Mouse (Mus musculus) heart, postnatal 36 days (tissue): ENCODE results near the gene Hist1h4c. TPM values are rescaled to one million over a fixed set of nuclear protein-coding genes. Genes with fewer than 3 reads are reported as not detected.
A peak's percentile ranks its signal among the peaks of the same experiment; 100 is the strongest.

Experiments used
- DNase-seq, 2 experiments: peaks; one replicate each; pipeline ENCODE4 v3.0.0; 2021 to 2022
- intact Hi-C: fragments of 180-260 bp; cut with DNase I; formaldehyde crosslinking; loops from one replicate; pipeline ENCODE4 v1.15.1; 2025
- total RNA-seq, 2 experiments: library from RNA; stranded (reverse); gene quantifications; 2 replicates each; pipeline ENCODE4 v1.2.3; 2021

Hist1h4c gene
- total RNA-seq: 10 to 100 TPM; 51.7 to 59.6 TPM

DNA sequence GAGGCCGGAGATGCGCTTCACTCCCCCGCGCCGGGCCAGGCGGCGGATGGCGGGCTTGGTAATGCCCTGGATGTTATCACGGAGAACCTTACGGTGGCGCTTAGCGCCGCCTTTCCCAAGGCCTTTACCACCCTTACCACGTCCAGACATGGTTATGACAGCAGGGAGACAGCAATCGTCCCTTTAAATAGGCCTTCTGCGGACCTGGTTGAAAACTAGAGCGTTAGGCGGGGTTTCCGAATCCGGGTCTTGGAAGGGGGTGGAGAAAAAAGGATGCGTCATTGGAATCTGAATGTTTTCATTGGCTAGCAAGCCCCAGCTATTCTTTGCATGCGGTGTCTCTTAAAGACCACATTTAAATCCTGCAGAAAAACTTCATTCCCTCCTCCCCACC is at the start of gene Hist1h4c:
Hist1h4c (minus strand) TSS at position 155 of the 394 bp plus-strand sequence.
- DNase-seq: peak; percentile 100
- intact Hi-C loops: loop anchor here (1.0 to 5.0 kb wide), 6 partner anchors 13 to 1656 kb away; partner anchors contain the start of genes Hist1h1e, Hist1h2af, Hist1h2ag and Hist1h2bj

DNA sequence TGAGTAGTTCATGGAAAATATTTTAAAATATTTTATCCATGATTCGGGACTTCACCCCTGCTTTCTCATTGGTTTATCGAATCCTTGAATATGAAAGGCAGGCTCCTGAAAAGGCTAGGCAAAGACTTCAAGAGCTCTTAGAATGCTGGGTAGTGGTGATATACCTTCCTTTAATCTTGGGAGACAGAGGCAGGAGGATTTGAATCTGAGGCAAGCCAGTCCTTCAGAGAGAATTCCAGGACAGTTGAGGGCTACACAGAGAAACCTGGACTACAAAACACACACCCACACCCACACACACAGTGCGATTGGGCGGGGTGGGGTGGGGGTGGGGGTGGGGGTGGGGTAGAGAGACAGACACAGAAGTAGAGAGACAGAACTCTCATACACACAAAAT is 49.6 kb upstream of the Hist1h4c start:
- no peak for DNase-seq
- intact Hi-C loops: loop anchor here (5.0 to 10.0 kb wide), 2 partner anchors 166 to 1923 kb away; partner anchors contain the start of gene Hist1h4d

GRCm38 (mm10) chr13:23747081-23747891 is 49.0 kb upstream of the Hist1h4c start:
- intact Hi-C loops: loop anchor here (5.0 to 10.0 kb wide), 2 partner anchors 165 to 1922 kb away; partner anchors contain the start of gene Hist1h4d
- DNase-seq: no peak

DNA sequence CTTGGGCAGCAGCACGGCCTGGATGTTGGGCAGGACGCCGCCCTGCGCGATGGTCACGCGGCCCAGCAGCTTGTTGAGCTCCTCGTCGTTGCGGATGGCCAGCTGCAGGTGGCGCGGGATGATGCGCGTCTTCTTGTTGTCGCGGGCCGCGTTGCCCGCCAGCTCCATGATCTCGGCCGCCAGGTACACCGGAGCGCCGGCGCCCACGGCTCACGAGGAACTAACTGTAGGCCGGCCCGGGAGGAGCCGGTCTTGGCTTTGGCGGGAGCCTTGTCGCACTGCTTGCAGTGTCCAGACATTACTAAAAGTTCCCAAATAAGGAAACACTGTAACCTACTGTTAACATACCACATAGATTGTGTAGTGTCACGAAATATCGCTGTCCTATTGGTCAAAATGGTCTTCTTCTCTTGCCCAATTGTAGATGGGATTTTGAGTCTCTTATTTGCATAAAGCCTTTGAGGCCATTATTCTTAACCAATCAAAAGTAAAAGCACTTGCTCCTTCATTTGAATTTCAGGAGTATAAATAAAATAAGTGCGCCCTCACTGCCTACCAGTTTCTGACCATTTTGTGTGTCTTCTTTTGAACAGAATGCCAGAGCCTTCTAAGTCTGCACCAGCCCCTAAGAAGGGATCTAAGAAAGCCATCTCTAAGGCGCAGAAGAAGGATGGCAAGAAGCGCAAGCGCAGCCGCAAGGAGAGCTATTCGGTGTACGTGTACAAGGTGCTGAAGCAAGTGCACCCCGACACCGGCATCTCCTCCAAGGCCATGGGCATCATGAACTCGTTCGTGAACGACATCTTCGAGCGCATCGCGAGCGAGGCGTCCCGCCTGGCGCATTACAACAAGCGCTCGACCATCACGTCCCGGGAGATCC is 48.2 kb upstream of the Hist1h4c start, which contains the start of gene Hist1h2bb:
Hist1h2bb (plus strand) TSS at position 534 of the 880 bp plus-strand sequence.
- peak; percentile 64 to 83 for DNase-seq
- intact Hi-C loops: loop anchor here (5.0 to 10.0 kb wide), 2 partner anchors 164 to 1922 kb away; partner anchors contain the start of gene Hist1h4d

DNA sequence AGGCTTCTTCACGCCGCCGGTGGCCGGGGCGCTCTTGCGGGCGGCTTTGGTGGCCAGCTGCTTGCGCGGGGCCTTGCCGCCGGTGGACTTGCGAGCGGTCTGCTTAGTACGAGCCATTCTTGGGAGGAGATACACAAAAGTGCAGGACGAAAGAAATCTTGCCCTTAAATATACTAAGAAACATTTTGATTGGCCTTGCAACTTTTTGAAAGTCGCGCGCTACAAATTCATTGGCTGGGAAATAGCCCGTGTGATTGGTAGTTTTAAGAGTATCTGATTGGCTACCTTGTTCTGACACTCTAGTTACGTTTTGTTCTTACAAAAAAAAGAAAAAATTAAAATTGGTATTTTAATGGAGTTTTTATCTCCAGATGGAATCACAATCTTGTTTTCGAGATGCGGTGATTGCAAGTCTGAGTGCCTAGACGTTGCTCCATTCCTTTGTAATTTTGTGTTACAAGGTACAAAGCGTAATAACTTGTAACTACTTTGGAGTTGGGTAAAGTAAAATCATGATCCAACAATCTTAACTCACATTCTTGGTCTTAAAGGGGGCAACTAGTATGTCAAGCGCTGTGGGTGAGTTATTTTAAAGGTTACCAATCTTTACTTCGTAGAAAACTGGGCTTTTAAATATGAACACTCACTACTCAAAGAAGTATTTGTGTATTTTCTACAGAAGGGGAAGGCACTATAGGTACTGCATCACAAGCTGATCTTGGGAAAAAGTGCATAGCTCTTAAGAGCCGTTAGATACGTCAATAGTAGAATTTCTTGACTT is 47.3 kb upstream of the Hist1h4c start, which contains the start of gene Hist1h3c:
Hist1h3c (minus strand) TSS at position 222 of the 781 bp plus-strand sequence.
- intact Hi-C loops: loop anchor here (5.0 to 10.0 kb wide), 2 partner anchors 163 to 1921 kb away; partner anchors contain the start of gene Hist1h4d
- DNase-seq: peak; percentile 84 to 89

DNA sequence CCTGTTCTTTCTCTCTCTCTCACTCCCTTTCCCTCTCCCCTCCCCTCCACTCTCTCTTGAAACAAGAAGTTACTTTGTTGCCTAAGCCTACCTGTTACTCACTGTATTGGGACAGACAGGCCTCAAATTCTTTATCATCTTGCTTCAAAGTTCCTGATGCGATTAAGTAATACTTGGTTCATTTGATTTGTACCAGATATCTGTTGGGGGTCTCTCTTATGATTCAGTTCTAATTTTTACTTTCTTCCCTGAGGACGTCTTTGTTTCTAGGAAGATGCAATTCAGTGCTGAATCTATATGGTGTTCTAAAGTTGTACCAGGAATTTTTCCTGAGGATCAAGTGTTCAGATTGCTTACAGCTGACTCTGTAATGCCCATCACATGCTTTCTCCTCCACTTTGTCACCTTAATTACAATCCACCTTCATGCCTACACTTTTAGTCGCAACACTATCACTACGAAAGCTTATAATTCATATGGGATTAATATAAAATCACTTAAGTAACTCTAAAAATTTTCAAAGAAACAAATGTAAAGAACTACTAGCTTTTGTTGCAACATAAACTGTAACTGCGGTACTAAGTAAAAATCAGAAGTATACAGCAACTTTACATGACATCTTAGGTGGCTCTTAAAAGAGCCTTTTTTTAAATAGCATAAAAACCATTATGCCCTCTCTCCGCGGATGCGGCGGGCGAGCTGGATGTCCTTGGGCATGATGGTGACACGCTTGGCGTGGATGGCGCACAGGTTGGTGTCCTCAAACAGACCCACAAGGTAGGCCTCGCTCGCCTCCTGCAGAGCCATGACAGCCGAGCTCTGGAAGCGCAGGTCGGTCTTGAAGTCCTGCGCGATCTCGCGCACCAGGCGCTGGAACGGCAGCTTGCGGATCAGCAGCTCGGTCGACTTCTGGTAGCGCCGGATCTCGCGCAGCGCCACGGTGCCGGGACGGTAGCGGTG is 46.4 kb upstream of the Hist1h4c start:
- intact Hi-C loops: loop anchor here (5.0 to 10.0 kb wide), 5 partner anchors 162 to 1920 kb away; partner anchors contain the start of genes Hist1h2af, Hist1h2ag, Hist1h2bj and Hist1h4d
- DNase-seq: no peak

DNA sequence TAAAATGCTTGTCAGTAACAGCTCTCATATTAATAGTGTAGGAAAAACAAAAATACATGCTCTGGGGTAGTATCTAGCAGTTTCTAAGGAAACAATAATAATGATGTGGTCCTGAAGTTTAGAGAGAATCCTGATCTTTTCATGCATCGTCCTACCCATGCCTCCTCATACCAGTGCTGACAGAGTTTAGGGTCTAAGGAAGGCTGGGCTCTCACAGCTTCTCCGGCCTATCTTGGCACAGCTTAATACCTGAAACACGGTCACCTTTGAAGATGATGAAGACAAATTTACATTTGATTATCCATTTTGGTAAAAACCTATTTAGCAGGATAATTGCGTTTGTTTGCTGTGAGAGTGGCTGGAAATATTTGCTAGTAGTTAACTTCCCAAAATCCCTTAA is 45.7 kb upstream of the Hist1h4c start:
- intact Hi-C loops: loop anchor here (5.0 to 10.0 kb wide), 4 partner anchors 212 to 1919 kb away; partner anchors contain the start of genes Hist1h2af, Hist1h2ag, Hist1h2bj and Hist1h4h
- no peak for DNase-seq

DNA sequence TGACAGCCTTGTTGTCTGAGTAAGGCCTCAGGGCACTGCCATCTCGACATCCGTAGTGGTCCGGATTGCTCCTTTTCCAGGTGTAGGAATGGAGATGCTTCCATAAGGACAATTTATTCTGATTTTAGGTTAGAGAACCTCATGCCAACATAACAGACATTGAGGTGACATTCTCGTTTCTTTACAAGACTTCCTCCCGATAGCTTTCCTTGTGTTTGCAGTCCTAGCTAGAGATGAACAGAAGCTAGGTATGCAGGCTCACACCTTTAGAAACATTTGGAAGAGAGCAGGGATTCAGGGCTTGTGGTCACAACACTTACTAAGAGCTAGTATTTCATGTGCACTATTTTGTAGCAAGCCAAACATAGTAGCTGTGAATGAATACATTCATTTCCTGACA is 45.0 kb upstream of the Hist1h4c start:
- intact Hi-C loops: loop anchor here (5.0 to 10.0 kb wide), 4 partner anchors 211 to 1918 kb away; partner anchors contain the start of genes Hist1h2af, Hist1h2ag, Hist1h2bj and Hist1h4h

DNA sequence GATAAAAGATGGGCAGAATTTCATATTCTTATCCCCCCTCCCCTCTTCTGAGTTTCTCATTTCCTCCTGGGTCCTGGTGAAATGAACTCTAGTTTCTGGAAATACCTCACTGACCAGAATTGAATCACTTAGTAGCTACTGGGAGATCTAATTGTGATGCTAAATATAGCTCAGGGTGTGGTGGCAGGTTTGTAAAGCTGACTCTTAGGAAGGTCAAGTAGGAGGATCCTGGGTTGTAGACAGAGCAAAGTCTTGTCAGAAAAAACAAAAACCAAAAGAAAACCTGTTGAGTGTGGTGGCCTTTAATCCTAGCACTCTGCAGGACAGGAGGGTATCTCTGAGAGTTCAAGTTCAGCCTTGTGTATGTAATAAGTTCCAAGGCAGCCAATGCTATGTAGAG is 43.8 kb upstream of the Hist1h4c start:
- DNase-seq: no peak
- intact Hi-C loops: loop anchor here (5.0 to 10.0 kb wide), 4 partner anchors 210 to 1917 kb away; partner anchors contain the start of genes Hist1h2af, Hist1h2ag, Hist1h2bj and Hist1h4h

More for the DNA sequence above, 45.0 kb upstream of the Hist1h4c start:
- DNase-seq: no peak

DNA sequence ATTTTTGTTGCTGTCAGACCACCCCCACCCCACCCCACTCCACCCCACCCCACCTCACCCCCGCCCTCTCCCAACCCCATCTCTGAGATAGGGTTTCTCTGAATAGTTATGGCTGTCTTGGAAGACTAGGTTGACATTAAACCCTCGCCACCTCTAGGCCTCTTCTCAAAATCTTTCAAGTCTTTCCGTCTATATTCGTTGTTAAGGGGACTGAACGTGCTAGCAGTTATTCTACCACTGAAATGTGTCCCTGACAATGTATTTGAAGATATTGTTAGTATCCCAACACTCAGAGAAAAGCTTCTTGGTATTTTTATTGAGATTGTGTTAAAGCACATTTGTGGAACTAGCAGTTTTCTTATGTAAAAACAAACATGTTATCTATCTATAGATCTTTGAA is 42.7 kb upstream of the Hist1h4c start:
- intact Hi-C loops: loop anchor here (5.0 to 10.0 kb wide), 4 partner anchors 209 to 1916 kb away; partner anchors contain the start of genes Hist1h2af, Hist1h2ag, Hist1h2bj and Hist1h4h
- no peak for DNase-seq

- no peak for DNase-seq
- intact Hi-C loops: loop anchor here (5.0 to 10.0 kb wide), 4 partner anchors 208 to 1916 kb away; partner anchors contain the start of genes Hist1h2af, Hist1h2ag, Hist1h2bj and Hist1h4h
Measured at GRCm38 (mm10) chr13:23740256-23740840, 42.1 kb upstream of the Hist1h4c start.

DNA sequence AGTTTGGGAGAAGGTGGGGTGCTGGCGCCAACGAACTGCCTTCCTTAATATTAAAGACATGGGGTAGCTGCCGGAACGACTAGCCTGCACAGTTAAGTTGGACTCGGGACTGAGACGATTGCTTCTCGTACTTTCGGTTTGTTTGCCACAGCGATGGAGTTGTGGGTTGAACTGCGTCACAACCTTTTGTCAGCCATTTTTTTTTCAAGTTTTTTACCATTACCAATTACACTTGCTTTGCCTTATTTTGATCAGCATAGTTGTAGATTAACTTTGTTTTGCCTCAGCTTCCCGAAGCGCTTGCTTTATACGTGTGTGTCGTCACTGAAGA is 41.6 kb upstream of the Hist1h4c start:
- intact Hi-C loops: loop anchor here (2.0 to 10.0 kb wide), 6 partner anchors 119 to 1915 kb away; partner anchors contain the start of genes Hist1h2af, Hist1h2ag, Hist1h2be and Hist1h2bj
- no peak for DNase-seq

DNA sequence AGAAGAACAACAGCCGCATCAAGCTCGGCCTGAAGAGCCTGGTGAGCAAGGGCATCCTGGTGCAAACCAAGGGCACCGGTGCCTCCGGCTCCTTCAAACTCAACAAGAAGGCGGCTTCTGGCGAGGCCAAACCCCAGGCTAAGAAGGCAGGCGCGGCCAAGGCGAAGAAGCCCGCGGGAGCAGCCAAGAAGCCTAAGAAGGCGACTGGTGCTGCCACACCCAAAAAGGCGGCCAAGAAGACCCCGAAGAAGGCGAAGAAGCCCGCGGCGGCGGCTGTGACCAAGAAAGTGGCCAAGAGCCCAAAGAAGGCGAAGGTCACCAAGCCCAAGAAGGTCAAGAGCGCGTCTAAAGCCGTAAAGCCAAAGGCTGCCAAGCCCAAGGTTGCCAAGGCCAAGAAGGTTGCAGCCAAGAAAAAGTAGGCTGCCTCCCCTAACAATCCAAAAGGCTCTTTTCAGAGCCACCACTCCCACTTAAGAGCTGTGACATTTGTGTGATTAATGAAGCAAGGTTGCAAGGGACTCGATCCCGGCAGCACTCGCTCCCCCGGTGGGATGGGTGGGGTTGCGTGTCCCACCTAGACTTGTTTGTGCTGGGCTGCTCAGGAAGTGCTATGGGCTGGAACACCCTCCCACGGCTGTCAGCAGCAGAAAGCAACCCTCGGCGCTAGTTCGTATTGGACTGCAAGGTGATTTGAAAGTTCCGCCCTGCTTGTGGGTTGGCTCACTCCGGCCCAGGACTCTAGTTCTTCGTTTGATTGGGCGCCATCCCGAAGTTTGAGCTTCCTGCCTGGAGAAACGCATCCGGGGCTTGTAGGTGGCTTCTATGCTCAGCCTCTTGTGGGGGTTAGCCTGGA is 41.0 kb upstream of the Hist1h4c start:
- peak; percentile 87 to 91 for DNase-seq
- intact Hi-C loops: loop anchor here (2.0 to 5.0 kb wide), 2 partner anchors 118 to 152 kb away; partner anchors contain the start of gene Hist1h2be

DNA sequence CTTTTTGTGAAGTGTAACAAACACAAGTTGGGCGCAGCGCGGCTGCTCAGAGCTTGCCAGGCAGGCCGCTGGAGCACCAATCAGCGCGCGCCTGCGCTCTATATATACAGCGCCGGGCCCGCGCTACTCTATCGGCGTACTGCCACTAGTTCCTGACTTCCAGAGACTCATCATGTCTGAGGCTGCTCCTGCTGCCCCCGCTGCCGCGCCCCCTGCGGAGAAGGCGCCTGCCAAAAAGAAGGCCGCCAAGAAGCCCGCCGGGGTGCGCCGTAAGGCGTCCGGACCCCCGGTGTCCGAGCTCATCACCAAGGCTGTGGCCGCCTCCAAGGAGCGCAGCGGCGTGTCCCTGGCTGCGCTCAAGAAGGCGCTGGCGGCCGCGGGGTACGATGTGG is 40.4 kb upstream of the Hist1h4c start, which contains the start of gene Hist1h1c:
Hist1h1c (plus strand) TSS at position 132 of the 392 bp plus-strand sequence.
- intact Hi-C loops: loop anchor here (2.0 to 5.0 kb wide), 2 partner anchors 118 to 151 kb away; partner anchors contain the start of gene Hist1h2be
- DNase-seq: peak; percentile 89 to 93

- no peak for DNase-seq
- intact Hi-C loops: loop anchor here (2.0 to 5.0 kb wide), 2 partner anchors 117 to 151 kb away; partner anchors contain the start of gene Hist1h2be
Measured at GRCm38 (mm10) chr13:23738041-23738440, 39.8 kb upstream of the Hist1h4c start.

DNA sequence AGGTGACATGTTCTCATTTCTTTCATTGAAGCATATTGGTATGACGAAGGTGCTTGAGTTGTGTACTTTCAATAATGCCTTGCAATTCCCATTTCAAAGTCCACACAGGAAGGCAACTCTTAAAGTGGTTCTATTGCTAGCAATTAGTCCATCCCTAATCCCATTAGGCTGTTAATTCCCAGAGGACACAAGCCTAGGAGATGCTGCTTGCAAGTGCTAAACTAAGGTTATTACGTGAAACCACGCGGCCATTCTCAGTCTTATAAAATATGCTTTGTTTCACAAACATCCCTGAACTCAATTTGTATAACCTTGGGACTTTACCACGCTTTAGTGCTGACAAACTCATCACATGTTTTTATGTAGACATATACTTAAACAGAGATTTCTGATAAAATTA is 38.8 kb upstream of the Hist1h4c start:
- intact Hi-C loops: loop anchor here (5.0 kb wide), 1 partner anchor 150 kb away; no protein-coding TSS in a partner anchor
- DNase-seq: no peak
